Mouse (Mus musculus): ENCODE results near the gene Lyrm9. TPM values are rescaled to one million over a fixed set of nuclear protein-coding genes. Genes with fewer than 3 reads are reported as not detected.
"Not testable (repeated sequence)": the region's sequence is repeated elsewhere in the genome, so short reads cannot be mapped to it uniquely, and the experiment has no call there.

Lyrm9 gene
- total RNA-seq, 2 experiments from 2014 or later = 11.6 to 16.7 TPM

DNA sequence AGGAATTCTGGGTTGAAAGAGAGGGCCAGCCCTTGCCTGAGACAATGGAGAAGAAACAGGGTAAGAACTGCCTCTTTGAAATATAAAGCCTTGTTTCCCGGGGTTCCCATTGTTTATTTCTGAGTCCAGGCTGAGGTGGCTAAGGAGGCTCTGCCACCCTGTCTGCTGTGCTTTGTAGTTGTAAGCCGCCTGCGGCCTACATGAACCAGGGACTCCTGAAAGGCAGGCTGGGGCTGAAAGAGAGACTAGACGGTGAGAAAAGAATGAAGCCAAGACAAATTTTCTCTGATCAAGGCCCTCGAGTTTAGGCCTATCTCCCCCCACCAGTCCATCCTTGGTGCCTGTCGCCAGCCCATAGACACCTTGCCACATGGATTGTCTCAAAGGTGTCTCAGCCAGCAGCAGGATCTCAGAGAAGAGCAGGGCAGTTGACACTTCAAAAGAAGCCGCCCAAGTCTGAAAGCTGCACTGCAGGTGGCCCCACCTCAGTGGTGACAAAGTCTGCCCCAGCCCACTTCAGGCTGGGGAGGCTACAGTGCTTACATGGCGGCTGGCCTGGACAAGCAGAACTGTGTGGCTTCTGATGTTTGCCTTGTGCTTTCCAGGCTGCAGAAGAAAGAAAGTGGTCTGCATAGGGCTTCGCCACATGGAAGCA lies 25.0 kb downstream of the Lyrm9 start:
- DNase-seq = no peak

DNA sequence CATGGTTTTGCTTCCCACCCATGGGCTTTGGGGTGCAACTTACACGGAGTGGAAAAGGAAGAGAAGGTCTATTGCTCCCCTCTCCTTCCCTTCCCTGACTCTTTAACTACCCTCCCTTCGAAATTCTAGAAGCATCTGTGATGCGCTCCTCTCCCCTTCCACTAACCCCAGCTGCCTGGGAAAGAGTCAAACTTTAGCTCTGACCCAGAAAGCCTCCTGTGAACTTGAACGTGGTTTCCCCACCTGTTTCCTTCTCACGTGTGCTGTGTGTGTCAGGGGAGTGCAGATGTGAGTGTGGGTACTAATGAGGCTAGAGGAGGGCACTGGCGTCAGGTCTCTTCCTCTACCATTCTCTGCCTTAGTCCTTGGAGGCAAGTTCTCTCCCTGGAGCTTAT lies 25.5 kb downstream of the Lyrm9 start:
- no peak for DNase-seq

DNA sequence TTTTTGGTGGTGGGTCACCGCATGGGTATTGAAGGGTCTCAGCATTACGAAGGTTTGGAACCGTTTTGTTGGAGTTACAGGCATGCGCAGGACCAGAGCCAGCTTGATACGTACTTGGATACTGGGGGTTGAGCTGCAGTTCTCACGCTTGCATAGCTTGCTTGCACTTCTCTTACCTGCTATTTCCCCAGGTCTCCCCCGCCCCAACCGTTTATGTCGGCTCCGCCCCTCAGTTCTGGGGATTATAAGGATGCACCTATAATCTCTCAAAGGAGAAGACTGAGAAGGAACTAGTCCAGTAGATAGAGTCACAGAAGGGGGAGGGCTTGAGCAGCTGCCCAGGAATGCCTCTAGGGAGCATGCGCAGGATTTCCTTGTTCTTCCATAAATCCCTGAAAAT lies 26.1 kb downstream of the Lyrm9 start:
- no peak for DNase-seq

DNA sequence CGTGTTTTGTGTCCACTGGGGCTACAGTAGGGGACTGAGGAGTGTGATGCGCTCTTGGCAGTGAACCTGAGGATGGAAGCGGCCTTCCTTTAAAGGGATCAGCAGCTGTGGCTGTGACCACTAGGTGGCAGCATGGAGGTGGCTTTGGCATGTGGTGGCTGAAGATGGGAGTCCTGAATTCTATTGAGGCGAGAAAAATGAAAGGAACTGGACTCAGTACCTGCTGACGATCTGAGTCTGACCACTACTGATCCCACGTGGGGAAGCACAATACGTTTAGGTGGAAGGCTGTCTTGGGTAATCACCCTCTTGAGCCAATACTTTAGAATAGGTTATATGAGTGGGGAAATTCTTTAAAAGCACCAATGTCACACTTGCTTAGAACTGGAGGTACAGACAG lies 29.9 kb downstream of the Lyrm9 start:
- DNase-seq = peak; percentile 90

DNA sequence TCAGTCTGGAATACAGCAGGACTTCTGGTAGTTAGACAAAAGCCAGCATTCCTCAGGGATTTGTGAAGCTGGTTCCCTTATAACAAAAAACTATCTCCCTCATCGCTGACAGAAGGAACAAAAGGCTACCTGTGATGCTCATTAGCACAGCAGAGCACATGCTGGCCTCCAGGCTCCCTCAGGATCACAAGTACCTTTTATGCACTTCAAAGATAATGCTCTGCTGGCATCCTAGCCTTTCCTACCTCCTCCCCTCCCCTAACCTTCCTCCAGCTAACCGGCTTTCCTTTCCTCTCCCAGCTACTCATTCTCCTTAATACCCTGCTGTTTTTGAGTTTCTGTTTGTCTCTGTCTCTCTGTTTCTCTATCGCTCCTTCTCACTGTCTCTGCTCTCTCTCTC lies 31.2 kb downstream of the Lyrm9 start:
- DNase-seq = no peak

DNA sequence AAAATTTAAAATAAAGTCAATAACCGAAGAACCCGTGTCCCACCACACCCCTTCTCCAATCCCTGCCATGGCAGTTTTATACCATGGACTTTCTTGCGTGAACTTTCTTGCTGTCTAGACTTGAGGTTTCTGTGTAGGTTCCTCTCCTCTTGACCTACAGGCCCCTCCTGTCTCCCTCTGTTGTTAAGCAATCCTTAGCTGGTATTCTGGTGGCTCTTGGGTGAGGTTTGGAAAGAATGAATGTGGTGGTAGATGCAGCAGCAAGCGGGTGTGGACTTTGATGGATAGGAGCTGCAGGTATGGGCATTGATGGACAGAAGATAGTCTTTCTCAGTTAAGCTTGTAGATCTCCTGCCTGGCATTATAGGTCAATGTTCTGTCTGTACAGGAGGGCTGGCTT lies 37.5 kb downstream of the Lyrm9 start:
- no peak for DNase-seq

DNA sequence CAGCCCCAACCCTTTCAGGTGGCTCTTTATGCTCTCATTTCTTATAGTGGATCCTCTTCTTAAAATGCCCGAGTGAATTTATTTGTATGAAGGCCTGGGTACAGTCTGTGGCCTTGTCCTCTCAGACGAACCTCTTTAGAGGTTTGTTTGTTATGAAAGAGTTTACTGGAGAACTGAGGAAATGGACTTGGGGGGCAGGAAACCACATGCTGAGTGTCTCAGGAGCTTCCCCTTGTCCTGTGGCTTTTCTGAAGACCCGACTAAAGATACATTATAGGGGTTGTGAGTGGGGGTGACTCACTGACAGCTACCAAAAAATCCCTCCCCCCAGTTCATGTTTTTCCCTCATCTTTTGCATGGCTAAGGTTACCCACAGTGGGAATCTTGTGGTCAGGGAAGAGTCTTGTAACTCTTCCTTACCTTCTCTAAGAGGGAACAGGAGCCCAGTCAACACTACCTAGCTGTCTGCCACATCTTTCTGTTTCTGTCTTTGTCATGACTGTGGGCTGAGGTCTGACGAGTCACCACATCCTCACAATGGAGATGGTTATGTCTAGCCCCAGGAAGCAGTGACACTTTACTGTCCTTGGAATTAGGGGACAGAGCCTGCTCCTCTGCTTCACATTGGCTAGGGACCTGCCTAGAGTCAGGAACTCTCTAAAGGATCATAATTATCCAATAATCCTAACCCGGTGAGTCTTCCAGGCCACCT lies 38.3 kb downstream of the Lyrm9 start:
- DNase-seq = no peak

DNA sequence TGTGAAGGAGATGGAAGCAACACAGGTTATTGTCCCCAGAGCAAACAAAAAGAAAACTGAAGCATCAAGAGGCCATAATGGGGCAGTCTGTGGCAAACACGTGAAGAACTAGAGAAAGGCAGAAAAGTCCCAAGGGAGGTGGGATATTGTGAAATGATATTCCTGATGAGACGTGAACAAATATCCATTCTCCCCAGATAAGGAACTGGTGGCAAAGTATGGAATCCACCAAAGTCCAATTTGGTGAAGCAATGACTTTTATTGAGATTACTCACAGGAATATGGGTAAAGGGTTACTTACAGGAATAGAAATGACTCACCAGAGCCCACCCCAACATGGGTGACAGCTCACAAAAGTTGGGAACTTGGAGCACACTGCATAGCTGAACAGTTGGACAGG lies 38.9 kb downstream of the Lyrm9 start:
- no peak for DNase-seq

DNA sequence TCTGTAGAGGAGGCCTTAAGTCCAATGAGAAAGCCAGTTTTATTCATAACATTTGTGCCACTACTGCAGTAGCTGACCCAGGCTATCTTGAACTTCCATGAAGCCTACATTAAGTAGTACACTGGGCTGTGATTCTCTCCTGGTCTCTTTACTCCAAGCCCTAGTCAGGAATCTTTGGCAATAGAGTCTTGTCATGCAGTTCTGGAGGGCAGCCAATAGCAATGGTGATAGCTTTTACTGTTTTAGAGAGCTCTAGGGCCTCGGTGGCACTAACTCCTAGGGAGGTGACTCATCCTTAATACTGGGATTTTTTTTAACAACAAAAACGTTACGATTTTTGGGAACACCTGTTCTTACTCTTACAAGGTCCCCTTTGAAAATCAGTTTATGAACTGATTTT lies 40.1 kb downstream of the Lyrm9 start:
- no peak for DNase-seq

DNA sequence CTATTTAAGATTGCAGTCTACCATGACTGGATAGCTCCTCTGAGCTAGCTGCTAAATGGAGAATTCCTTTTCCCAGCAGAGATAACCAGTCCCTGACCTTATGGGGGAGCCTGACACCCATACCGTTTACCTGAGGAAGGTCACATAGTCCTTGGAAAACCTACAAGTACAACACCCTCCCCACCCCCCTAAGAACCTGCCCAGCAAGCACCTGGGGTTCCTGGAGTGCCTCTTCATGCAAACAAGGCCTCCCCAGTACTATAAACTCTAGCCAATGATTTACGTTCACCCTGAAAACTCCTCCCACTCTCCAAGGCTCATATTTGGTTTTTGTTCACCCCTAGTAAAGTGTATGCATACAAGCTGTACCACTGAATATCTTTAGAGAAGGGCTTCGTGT lies 41.3 kb downstream of the Lyrm9 start:
- DNase-seq = no peak

DNA sequence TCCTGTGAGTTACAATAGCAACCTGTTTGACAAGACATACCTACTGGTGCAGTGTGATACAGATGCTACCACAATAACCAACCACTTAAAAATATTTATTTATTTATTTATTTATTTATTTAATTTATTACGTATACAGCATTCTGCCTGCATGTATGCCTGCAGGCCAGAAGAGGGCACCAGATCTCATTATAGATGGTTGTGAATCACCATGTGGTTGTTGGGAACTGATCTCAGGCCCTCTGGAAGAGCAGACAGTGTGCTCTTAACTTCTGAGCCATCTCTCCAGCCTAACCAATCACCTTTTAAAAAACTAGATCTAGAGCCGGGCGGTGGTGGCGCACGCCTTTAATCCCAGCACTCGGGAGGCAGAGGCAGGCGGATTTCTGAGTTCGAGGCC lies 42.8 kb downstream of the Lyrm9 start:
- not testable (repeated sequence) for DNase-seq

DNA sequence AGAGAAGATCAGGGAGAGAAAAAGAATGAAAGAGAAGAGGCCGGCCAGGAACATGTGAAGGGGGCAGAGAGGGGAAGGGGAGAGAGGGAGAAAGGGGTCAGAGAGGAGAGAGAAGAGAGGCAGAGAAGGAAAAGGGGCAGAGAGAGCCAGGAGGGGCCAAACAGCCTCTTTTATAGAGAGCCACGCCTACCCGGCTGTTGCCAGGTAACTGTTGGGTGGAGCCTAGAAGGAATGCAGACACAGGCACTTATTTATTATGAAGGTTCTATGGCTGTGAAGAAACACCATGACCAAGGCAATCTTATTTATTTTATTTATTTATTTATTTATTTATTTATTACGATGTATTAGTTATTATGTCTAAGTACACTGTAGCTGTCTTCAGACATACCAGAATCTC lies 44.5 kb downstream of the Lyrm9 start:
- no peak for DNase-seq

DNA sequence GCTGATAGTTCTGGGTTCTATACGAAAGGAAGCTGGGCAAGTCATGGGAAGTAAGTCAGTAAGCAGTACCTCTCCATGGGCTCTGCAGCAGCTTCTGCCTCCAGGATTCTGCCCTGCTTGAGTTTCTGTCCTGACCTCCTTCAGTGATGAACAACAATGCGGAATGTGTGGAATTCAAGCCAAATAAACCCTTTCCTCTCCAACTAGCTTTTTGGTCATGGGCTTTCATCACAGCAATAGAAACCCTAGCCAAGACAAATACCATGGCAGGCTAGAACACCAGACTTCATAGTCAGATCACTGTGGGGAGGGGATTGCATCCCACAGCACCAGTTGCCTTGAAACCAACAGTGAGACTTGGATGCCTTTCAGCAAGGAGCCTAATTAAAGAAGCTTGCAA lies 46.4 kb downstream of the Lyrm9 start:
- DNase-seq = no peak

DNA sequence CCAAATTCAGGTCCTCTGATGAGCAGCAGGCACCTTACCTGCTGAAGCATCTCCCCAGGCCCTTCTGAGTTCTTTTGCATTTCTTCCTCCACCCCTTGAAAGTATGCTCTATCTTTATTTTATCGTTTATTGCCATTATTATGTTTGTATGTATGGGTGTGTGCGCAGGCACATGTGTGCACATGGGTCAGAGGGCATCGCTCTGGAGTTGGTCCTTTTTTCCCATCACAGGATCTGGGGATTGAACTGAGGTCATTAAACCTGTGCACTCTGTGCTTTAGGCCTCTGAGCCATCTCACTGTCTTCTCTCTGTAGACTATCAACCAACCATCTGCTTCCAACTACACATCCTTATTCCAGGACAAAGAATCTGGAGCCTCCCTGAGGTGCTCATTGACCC lies 53.3 kb downstream of the Lyrm9 start:
- no peak for DNase-seq

DNA sequence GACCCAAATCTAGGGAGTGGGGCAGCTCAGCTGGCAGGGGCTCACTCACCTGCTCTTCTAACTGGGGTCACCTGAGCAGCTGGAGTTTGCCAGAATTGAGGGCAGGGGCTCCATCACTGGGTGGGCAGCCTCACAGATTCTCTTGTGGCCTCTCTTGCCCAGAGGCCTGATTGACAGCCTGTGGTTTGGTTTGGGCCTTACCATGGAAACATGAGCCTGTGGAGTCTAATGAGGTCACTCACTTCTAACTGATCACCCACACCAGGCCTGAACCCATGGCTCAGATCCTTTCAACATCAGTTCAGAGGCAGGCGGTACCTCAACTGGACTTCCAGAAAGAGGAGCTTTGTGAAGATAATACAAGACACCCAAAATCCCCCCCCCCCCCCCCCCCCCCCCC lies 60.3 kb downstream of the Lyrm9 start:
- DNase-seq = no peak

DNA sequence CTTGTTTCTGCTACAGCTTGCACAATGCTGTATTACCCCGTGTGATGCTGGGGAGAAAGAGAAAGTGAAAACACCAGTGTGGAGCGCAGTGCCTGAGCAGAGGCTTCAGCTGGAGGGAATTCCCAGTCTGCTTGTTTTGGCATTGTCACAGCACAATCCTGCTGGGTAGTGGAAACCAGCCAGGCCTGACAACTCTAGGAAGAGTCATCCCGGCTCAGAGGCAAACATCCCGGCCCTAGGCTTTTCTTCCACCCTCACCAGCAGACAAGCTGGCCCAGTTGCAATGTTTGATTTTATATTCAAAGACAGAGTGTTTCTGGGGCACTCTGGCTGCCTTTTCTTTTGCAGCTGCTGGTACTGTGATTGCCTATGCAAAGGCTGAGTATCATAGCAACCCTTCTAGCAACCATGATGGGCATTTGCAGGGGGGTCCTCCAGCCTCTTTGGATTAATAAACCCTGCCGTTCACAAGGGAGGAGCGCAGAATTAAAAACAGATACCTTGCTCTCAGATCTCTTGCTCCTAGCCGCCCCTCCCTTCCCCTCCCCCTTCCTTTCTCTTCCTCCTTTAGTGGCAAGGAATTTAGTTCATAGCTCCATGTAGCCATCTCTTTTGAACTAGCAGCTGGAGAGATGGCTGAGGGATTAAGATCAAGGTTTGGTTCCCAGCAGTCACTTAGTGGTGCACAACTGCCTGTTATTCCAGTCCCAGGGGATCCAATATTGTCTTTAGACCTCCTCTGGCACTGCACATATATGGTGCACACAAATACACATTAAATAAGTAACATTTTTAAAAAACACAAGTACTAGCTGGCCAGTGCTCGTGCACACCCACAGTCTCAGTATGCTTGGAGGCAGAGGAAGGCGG lies 61.0 kb downstream of the Lyrm9 start:
- peak; percentile 74 for DNase-seq

DNA sequence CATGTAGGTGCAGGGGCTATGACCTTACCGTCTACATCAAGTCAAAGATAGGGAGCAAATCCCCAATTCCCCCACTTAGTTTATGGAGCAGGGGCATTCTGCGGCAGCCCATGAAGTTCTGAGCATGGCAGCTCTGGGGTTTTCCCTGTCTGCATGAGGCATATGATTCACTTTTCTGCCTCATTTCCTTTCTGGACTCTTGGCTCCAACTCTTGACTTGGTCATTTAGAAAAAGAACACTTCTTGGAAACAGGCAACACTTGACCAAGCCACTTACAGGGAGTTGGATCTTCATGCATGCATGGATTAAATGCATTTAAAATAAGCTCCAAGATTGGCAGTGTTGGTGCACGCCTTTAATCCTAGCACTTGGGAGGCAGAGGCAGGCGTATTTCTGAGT lies 62.8 kb downstream of the Lyrm9 start:
- no peak for DNase-seq

Other genes starting within 250 kb of the Lyrm9 start
- 1 to 10 TPM; 6.5 to 8.6 TPM for gene Nlk, start 129.2 kb upstream of the Lyrm9 start, total RNA-seq (2021)
- 10 to 100 TPM; 14.4 to 16.4 TPM for gene Ccnq, start 74.9 kb upstream of the Lyrm9 start, total RNA-seq (2021)
- 1 to 10 TPM; 3.8 to 6.3 TPM for gene Nos2, start 94.2 kb downstream of the Lyrm9 start, total RNA-seq (2021)
- gene Lgals9, start 158.4 kb downstream of the Lyrm9 start, total RNA-seq (2021) = 10 to 100 TPM; 21.6 to 25.8 TPM

Measured in gastrocnemius, postnatal 10 days (tissue).